Mouse (Mus musculus) heart, postnatal 14 days (tissue): ENCODE data around the gene Rnaseh2b. TPM values are rescaled to one million over a fixed set of nuclear protein-coding genes. Genes with fewer than 3 reads are reported as not detected.

Source experiments
- DNase-seq, 2 experiments: peaks; one replicate each; pipeline ENCODE4 v3.0.0; 2021 to 2022
- intact Hi-C: fragments of 180-260 bp; cut with DNase I; formaldehyde crosslinking; loops from one replicate; pipeline ENCODE4 v1.15.1; 2025
- total RNA-seq, 2 experiments: library from RNA; stranded (reverse); gene quantifications; 2 replicates each; pipeline ENCODE4 v1.2.3; 2021

Rnaseh2b gene
- total RNA-seq, 2 experiments from 2014 or later = 10.3 to 13.0 TPM

DNA sequence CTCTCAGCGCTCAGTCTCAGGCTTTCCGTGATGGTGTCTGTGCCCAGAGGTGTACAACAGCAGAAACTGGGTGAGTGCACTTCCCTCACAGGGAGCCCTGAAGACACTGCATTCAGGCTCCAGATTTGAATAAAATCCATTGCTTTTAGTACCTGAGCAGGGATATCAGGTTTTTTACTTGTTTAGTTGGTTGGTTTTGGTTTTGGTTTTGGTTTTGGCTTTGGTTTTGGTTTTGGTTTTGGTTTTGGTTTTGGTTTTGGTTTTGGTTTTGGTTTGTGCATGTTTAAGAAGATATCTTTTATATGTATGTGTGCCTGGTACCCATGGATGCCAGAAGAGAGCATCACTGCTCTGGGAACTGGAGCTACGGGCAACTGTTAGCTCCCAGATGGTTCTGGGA is 58.5 kb downstream of the Rnaseh2b start:
- intact Hi-C loops = no loop called here
- DNase-seq = no peak

- intact Hi-C loops = no loop called here
- no peak for DNase-seq
Measured at GRCm38 (mm10) chr14:62353372-62353771, 61.0 kb downstream of the Rnaseh2b start.

DNA sequence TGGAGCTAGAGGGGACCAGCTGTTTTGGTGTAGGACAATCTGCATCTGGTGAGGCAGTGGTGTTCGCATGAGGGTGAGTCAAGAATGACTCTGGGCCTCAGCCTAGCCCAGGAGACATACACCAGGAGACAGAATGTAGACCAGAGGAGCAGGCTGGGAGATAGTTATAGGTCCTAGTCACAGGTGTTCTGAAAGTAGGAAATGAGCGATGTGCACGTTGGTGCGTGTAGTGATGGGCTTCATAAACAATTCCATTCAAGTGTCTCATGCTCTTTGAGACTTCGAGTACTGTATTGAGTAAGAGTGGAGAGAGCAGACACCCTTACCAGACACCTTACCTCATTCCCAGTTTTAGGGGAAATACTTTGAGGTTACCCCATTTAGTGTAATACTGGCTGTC is 61.4 kb downstream of the Rnaseh2b start:
- no peak for DNase-seq
- intact Hi-C loops = no loop called here

GRCm38 (mm10) chr14:62355201-62355600 is 62.8 kb downstream of the Rnaseh2b start:
- no peak for DNase-seq
- intact Hi-C loops = no loop called here

- no peak for DNase-seq
- intact Hi-C loops = no loop called here
Measured at GRCm38 (mm10) chr14:62361263-62361980, 69.0 kb downstream of the Rnaseh2b start.

- intact Hi-C loops = no loop called here
- DNase-seq = no peak
Measured at GRCm38 (mm10) chr14:62363774-62364173, 71.4 kb downstream of the Rnaseh2b start.

GRCm38 (mm10) chr14:62370819-62371218 is 78.4 kb downstream of the Rnaseh2b start:
- DNase-seq = peak; percentile 26 to 55
- intact Hi-C loops = no loop called here

- intact Hi-C loops = no loop called here
Measured at GRCm38 (mm10) chr14:62374001-62374400, 81.6 kb downstream of the Rnaseh2b start.

DNA sequence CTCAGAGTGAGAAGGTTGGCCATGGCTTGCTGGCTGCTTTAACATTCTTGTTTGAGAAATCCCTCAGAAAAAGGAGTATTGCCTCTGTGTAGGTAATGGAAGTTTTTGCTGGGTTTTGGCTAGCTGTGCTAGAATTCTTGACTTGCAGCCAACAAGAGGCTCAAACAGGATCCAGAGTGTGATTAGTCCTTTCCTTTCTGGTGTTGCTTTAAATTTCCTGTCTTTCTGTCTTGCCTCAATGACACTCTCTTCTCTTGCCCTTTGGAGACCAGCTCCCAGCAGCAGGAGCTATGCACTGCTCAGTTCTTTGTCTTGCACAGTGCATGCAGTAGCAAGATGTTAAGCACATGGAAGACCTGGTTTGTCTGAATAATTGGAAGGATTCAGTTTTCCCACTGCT is 83.3 kb downstream of the Rnaseh2b start:
- intact Hi-C loops = loop anchor here (5.0 kb wide), 1 partner anchor 38 kb away; no protein-coding TSS in a partner anchor
- DNase-seq = peak in 1 of 2 experiments; percentile 12

More at GRCm38 (mm10) chr14:62374001-62374400, 81.6 kb downstream of the Rnaseh2b start:
- DNase-seq = no peak

DNA sequence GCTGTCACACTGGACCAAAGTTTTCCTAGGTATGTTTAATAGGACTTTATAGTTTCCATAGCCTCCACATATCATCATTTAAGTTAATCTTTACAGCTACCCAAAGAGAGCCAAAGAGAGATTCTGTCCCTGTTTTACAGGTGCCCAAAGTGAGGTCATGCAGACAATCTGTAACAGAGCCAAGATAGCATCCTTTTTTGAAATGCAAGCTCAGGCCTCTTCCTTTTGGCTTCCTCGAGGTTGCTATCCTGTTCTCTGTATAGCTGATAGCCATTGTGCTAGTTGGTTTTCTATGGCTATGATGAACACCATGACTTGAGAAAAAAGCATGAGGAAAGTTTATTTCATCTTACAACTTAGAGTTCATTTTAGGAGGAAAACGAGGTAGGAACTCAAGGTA is 83.7 kb downstream of the Rnaseh2b start:
- no peak for DNase-seq
- intact Hi-C loops = loop anchor here (5.0 kb wide), 1 partner anchor 39 kb away; no protein-coding TSS in a partner anchor

DNA sequence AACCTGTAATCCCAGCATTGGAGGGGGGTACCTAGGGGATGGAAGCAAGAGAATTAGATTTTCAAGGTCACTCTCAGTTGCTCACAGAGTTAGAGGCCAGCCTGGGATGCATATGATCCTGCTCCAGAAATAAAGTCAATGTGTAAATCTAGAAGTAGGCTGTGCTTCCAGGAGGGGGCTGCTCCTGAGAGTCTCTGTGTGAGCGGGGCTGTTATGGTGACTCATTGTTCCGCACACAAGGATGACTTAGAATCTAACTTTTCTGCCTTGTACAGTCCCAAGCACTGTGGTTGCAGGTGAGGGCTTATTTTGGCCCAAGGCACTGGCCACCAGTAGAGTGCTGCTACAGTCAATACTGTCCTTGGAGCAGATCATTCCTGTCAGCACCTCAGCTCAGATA is 87.0 kb downstream of the Rnaseh2b start:
- no peak for DNase-seq
- intact Hi-C loops = loop anchor here (5.0 kb wide), 1 partner anchor 42 kb away; no protein-coding TSS in a partner anchor

GRCm38 (mm10) chr14:62380606-62381005 is 88.2 kb downstream of the Rnaseh2b start:
- DNase-seq = no peak
- intact Hi-C loops = no loop called here

GRCm38 (mm10) chr14:62383109-62383508 is 90.7 kb downstream of the Rnaseh2b start:
- intact Hi-C loops = no loop called here
- DNase-seq = no peak

- intact Hi-C loops = no loop called here
- no peak for DNase-seq
Measured at GRCm38 (mm10) chr14:62383786-62384299, 91.5 kb downstream of the Rnaseh2b start.

GRCm38 (mm10) chr14:62389064-62389728 is 96.8 kb downstream of the Rnaseh2b start:
- intact Hi-C loops = no loop called here
- DNase-seq = no peak

DNA sequence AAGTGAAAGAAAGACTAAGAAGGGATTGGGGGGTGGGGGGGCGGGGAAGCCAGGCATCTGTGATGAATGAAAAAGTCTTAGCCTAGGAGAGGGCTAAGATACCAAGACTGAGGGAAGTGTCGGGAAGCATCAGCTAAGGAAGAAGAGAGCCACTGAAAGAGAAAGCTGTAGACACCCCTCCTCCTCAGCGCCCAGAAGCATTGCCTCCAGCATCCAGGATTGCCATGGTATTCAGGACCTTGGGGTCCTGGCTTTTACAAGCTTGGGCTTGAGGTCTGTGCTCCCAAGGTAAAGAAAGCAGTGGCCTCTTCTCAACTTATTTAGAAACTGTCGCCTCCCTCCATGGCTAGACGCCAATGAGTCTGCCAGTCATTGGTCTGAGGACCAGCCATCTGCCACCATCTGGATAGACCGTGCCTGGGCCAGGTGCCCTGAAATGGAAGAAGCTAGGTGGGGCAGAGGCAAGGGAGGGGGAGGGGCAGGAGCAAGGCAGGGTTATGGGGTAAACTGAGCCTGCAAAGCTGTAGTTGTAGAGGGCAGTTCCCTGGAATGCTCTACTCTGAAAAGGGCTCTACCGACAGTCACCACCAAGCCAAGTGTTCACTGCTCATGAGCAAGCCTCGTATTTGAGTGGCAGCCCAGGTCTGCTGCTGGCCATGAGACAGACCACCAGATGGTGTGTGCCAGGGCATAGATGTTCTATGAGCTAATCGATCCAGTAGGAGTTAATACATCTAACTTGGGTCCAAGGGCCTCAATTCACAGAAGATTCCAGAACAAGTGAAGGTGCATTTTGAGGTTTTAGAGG is 97.5 kb downstream of the Rnaseh2b start:
- no peak for DNase-seq
- intact Hi-C loops = no loop called here

DNA sequence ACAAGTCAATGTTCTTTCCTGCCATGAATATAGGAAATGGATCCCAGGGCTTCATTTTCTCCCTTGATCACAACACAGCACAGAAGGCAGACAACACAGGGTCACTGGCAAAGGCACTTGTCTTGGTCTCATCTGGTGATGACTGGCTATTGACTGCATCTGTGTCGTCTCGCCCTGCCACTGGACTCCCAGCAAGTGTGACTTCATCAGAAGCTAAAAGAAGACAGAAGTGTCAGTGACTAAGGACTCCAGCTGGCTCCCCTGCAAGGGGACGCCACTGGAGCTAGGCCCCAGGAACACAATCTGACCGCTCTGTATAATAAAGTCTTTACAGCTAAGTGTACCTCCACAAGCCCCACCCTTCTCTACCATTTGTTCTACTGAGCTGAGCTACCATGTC is 100.4 kb downstream of the Rnaseh2b start:
- intact Hi-C loops = no loop called here
- DNase-seq = peak in 1 of 2 experiments; percentile 32

GRCm38 (mm10) chr14:62395346-62395745 is 103.0 kb downstream of the Rnaseh2b start:
- intact Hi-C loops = no loop called here

DNA sequence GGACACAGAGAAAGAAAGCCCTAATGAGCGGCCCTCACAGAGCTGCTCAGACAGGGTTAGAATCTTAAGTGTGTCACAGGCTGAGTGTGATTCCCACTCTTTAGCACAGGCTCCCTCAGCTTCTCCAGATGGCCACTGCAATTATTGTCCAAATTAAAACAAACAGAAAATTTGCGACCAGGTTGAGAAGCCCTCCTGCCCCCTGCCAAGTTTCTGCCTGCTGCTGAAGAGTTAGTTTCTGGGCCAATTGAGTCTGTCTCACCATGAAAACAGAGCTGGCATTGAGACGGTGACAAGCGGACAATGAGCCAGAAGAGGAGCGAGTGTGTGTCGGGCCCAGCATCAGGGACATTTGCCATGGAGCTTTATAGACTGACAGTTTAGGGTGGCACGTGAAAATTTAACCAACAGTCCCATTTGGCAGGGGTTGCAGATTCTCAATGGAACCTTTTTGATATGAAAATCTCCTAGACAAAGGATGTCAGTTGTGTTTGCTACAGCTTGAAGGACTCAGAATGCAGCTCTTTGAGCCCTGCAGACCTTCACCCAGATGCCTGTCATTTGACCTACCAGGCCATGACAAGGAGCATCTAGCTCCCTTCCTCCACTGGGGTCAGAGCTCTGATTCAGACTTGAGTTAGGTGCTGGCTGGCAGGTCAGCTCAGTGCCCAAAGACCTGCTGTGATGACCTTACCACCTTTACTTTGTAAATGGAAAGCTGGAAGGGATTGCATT is 123.8 kb downstream of the Rnaseh2b start:
- DNase-seq = no peak
- intact Hi-C loops = no loop called here

More at GRCm38 (mm10) chr14:62395346-62395745, 103.0 kb downstream of the Rnaseh2b start:
- DNase-seq = no peak

GRCm38 (mm10) chr14:62416742-62417134 is 124.3 kb downstream of the Rnaseh2b start:
- peak; percentile 9 to 57 for DNase-seq
- intact Hi-C loops = no loop called here
